Mouse (Mus musculus): ENCODE measurements around the gene Oscp1.

DNA sequence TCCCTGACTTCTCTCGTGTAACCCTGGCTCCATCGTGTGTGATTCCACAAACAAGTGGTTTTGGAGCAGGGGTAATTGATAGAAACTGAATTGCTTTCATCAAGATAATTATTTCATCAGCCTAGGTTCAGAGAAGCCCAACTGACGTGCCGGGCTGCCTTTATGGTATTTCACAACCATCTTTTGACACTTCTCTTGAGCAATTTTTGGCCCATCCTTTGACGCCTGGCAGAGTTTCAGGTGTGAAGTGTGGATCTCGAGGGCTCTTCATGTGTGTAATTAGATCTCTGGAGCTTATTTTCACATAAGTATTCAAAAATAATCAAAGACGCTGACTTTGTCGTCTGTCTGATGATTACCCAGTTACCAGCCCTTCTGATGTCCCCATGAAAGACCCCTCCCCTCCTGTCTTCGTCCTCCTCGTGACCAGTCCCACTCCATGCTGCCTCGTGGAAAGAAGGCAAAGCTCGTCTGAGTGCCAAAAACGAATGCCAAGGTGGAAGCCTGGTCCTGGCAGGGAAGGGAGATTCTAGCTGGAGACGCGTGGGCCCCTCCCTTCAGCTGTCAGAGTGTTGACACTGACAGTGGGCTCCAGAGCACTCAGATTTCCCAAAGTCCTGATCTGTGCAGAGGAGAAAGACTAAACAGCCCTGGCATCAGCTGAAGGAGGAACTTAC is 9.2 kb downstream of the Oscp1 start:
- TF ChIP-seq POLR2A (IDR thresholded peaks at IDR 0.05; ENCODE audit: low read depth, low read length) (no peak), CTCF (conservative IDR thresholded peaks at IDR 0.05 in 1 of 2, IDR thresholded peaks at IDR 0.05 in 1 of 2; ENCODE audit: low read depth in 2 of 2, low read length in 2 of 2) (no peak), TBP (conservative IDR thresholded peaks at IDR 0.05; ENCODE audit: low read depth, low read length) (no peak), POLR2AphosphoS2 (IDR thresholded peaks at IDR 0.05; ENCODE audit: low read depth, low read length) (no peak), BHLHE40 (IDR thresholded peaks at IDR 0.05; ENCODE audit: low read depth, low read length) (no peak), ZNF384 (IDR thresholded peaks at IDR 0.05; ENCODE audit: low read depth, low read length) (no peak), HCFC1 (IDR thresholded peaks at IDR 0.05; ENCODE audit: low read depth, low read length) (no peak)
